Mouse (Mus musculus): ENCODE measurements at regions not wholly inside any gene's neighbourhood (a gene's known extent, or its start where the extent isn't known, plus 50 kb on each side); places are given as distances from the start of the nearest gene placed in this dataset.
"Not testable (repeated sequence)": the region's sequence is repeated elsewhere in the genome, so short reads cannot be mapped to it uniquely, and the experiment has no call there.

DNA sequence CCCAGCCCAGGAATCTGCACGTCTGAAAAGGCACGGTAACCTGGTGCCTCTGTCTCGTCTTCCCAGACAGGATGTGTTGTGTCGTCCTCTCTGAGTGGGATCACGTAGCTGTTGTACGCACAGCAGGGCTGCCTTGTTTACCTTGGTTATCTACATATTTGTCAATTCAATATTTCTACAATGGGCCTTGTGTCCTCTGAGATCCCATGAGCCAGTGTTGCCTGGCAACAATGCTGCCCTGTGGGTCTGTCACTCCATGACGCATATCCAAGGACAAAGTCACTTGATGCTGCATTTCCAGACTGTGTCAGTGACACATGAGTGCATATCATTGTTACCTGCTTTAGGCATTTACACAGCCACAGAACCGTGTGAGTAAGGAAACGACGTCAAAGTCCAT is 191.9 kb downstream of the Diras2 start:
- DNase-seq: no peak

DNA sequence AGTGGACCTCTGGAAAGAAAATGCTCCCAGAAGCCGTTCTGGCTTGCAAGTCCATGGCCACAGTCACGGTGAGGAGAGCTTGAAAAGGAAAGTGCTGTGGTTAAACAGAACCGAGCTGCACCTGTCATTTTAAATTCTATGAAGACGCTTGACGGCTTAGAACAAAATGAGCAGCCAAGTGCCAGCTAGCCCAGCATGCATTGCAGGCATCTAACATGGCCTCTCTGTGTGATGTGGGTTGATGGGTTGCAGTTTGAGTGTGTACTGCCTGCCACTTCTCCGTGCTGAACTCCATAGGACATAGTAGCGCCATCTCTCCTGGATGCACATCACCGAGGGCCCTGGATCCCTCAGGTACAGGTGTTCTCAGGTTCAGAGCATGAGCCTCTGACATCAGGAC is 189.1 kb downstream of the Diras2 start:
- no peak for DNase-seq

DNA sequence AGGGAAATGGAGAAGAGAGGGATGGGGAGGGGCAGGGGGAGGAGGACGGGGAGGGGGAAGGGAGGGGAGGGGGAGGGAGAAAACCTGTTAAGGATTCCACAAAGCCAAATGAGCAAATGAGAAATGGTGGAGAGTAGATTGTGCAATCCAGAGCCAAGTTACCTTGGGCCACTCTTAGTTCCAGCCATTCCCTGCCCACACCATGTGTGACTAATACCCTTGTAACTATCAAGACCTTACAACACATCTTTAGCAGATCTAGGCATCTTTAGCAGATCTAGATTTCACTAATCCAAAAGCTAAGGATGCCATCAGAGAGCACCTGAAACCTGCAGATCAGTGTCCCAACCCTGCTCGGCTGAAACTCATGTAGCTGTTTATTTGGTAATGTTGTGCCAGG is 186.7 kb downstream of the Diras2 start:
- no peak for DNase-seq

DNA sequence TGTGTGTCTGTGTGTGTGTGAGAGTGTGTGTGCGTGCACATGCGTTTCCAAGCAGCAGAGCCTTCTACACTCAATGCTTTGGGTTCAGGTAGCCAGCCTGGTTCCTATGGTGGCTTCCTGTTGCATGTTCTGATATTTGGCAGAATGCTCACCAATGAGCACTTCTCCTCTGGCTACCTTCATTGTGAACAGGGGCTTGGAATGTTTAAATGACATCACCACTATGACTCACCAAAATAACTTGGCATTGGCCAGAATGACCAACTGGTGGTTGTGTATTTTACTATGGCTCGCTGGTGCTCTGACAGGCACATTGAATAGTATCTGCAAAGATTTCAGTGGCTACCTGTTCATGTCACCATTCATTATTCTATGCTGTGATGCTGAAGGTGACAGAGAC is 186.2 kb downstream of the Diras2 start:
- DNase-seq: no peak

DNA sequence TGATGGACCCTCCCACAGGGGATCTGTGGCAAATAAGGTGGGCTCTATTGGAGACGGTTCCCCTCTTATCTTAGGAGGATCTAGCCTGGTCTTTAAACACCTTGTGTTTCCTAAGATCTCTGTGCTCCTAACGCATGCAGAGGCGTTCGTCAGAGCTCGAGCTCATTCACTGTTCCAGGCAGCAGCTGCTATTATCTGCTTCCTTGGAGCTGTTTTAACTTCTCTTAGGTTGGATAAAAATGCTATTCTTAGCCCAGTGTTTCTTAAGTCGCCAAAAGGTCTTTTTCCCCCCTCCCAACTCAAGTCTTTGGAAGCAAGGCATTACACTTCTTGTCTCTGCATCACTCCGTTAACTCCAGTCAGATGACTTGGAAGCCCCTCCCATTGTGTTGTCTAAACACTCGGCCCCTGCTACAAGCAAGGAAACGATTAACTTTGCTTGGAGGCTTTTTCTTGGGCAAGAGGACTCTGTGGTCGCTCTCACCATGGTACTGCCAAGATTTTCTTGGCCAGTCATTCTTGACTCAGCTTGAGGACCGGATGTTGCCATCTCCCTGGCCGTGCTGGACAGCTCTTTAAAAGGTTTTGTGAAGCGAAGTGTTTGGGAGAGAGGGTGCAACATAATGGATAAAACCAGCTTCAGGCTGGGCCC is 185.6 kb downstream of the Diras2 start:
- peak in 1 of 2 experiments; percentile 38 for DNase-seq

DNA sequence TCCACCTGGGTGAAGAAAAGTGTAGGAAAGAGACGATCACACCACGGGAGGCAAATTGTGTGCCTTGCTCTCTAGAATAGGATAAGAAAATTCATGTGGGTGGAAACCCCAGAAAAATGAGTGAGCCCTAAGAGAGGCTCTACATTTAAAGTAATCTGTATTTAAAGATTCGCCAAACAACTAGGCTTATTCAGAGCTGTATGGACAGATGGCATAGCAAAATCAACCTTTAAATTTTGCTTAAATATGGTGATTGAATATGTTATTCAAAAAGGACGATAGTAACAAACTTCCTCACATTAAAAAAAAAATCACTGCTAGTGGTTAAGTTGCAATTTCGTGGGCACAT is 185.1 kb downstream of the Diras2 start:
- DNase-seq: no peak

DNA sequence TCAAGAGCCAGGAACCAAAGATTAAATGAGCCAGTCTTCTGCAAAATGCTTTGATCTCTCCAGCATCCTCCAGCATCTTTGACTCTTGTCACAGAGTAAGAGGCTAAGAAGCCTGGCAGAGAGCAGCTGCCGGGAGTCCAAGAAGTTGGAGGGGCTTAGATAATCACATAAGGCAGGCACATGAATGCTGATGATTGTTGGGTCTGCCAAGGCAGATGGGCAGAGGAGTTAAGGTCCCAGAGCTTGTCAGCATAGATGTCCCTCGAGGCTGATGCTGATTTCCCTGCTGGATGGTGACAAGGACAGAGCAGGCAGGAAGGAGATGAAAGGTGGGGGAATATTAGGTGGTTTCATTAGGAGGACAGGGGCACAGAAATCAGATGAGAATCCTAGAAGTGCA is 183.4 kb downstream of the Diras2 start:
- DNase-seq: no peak

DNA sequence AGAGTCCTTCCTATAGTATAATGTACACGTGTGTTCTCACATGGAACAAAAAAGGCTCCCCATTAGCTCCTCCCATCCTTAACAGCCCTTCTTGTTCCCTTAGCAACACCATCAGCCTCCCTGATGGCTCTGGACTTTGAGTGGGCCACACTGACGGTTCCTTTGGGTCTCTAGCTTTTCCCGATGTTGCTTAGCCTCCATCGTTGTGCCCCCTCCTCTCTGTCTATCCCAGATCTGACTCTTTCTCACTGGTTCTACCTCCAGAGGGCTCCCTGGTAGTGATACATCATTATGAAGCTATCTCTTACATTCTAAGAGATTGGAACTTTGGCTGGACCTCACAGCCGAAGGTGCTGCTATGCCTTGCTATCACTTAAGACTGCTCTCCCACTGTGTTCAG is 181.5 kb downstream of the Diras2 start:
- no peak for DNase-seq

DNA sequence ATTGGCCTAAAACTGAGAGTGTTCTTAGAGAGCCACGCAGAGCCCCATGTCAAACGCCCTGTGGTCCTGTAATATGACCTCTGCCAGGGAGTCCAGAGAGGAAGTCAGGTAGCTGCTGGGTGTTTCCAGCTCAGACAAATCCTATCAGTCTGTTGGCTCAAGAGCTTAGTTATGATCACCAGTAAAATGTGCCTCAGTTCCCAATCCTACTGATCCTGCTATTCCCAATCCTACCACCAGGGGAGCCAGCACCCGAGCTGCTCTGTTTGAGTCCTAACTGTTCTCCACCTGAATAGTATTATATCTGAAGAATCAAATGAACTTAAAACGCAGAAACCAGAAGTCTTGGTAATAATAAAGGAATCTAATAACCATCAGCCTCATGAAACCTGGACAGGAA is 178.5 kb downstream of the Diras2 start:
- DNase-seq: peak; percentile 38 to 54

DNA sequence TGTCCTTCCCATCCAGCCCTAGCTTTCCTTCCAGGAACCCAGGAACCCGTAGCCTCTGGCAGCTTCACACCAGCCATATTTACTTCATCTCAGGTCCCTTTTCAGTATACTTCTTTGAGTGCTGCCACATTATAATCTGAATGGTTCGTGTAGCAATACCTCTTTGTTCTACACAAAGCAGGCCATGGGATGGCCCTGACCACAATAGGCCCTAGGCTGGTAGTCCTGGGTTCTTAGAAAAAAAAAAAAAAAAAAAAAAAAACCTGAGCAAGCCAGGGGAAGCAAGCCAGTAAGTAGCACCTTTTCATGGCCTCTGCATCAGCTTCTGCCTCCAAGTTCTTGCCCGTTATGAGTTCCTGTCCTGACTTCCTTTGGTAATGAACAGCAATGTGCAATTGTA is 177.6 kb downstream of the Diras2 start:
- no peak for DNase-seq

DNA sequence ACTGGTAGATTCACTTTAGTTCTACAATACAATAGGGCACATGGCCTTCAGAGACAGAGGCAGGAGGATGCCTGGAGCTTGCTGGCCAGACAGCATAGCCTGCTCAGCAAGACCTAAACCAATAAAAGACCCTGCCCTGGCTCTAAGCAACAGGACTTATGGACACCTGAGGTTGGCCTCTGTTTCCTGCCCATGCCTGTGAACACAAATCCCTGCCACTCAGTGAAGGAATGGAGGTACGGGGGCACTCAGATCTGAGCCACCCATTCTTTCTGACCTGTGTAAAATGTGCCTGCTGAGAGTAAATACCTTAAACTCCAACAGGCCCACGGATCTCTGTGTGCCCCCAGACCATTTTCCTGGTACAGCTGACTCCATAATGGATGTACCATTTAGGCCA is 177.1 kb downstream of the Diras2 start:
- DNase-seq: no peak

DNA sequence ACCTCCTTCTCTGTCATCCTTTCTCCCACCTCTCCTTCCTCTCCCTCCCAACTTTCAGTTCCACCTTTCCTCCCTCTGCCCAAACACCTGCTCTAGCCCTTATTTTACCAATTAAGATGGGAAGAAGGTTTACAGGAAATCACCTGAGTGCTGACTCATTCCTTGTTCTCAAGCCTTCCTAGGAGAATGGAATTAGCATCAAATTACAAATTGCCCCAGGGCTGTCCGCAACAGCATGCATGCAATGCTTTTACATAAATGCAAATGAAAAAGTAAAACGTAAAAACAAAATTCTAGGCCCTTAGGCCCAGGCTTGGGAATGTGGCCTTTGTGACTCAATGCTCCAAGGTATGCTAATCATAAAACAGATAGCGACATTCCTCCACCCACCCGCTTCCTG is 175.2 kb downstream of the Diras2 start:
- DNase-seq: not testable (repeated sequence)

DNA sequence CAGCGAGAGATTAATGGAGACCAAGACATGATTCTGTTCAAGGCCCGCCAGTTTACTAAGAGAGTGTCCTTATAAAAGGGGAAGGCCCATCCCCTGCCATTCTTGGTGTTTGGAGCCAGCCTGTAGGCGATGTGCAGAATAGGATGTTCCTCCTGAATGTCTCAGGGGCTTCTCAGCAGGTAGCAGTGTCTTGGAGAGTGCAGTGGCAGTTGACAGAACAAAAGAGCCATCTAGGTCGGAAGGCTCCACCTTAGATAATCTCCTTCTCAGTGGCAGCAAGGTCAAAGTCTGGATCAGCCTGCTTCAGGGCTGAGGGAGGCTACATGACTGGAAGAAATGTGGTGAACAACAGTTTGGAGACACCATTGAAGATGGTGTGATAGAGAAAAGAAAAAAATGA is 171.7 kb downstream of the Diras2 start:
- not testable (repeated sequence) for DNase-seq

DNA sequence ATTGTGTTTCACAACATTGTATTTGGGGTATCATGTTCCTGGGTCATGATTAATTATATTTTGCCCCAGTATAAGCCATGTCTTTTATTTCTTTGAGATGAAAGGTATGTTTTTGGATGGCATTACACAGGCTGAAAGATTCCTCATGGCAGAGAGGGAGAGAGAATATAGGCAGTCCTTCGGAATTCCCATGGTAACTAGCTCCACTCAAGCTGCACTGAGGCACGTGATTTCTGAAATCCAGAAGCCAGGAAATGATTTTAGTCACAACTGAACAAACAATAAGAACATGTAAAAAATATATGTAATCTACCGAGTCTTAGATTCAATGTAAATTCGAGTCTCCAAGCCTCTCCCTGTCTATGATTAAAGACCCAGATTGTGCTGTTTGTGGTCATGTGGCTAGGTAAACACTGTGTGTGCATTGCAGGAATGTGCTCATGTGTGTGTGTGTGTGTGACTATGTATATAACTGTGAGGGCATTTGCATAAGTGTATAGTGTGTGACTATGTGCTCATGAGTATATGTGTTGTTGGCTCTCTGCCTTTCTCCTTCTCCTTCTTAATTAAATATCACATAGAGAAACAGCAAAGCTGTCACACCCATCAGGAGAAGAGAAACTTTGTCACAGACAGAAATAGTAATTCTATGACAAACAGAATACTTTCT is 169.8 kb downstream of the Diras2 start:
- DNase-seq: no peak

DNA sequence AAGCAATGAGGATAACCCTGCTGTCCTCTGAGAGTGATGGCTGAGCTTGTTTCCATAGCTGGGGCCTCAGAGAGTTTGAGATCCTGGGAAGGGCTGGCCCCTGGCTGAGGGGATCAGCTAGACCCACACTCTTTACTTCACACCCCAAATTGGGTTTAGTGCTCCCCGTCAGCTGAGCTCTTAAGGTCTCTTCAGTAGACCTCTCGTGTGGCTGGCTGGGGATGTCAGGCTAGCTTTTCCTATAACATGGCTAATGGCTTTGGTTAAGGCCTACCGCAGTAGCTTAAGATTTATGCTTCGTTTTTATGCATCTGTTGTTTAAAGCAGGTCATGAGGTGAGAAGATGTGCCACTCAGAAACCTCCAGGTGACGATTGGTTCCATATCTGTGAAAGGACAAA is 168.8 kb downstream of the Diras2 start:
- DNase-seq: no peak

DNA sequence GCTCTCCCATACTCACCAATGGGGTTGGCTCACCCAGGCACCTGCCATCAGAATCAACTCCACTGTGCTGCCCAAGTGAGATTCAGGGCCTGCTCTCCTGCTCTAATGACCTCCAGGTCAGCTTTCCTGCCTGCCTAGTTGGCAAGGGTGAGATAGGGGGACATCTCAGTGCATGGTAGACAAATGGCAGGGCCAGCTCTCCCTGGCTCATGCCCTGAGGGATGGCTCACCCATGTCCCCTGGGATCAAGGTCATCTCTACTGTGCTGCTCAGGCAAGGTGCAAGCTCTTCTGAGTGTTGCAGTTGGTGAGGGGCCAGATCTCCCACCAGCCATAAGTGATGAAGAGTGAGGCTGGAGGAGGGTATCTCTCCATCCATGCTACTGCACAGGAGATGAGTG is 161.2 kb downstream of the Diras2 start:
- DNase-seq: no peak

DNA sequence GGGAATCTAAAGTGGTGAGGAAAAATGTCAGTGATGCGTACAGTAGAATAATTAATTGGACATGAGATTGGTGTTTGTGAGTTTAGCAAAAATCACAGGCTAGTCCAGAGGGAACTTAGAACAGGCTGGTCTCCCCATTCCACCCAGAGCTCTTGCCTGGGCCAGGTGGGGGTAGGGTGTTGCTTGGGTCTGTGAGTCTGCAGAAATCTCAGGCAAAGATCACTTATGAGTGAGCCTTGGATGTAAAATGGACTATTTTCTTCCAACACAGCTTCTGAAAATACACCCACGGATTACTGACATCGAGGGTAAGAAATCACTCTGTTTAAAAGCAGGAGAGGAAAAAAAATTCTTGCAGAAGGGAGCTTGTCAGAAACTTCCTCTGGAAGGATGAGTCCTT is 159.1 kb downstream of the Diras2 start:
- DNase-seq: no peak

DNA sequence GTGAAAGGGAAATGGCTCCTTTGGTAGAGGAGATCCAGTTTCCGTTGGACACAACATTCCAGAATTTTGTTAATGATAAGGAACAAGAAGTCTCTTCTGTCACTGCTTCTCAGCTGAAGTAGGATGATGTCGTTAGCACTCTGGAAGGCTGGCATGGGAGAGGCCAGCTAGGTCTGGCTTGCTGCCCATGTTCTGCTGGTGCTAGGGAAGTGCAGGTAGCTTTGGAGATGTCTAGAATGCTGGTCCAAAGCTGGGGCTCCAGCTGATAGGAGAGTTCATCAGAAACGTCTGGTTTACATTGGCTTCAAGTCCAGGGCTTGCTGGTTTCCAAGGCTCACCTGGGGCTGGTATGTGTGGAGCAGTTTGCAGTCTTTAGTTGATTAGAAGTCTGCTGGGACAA is 156.3 kb downstream of the Diras2 start:
- DNase-seq: peak; percentile 55 to 59

DNA sequence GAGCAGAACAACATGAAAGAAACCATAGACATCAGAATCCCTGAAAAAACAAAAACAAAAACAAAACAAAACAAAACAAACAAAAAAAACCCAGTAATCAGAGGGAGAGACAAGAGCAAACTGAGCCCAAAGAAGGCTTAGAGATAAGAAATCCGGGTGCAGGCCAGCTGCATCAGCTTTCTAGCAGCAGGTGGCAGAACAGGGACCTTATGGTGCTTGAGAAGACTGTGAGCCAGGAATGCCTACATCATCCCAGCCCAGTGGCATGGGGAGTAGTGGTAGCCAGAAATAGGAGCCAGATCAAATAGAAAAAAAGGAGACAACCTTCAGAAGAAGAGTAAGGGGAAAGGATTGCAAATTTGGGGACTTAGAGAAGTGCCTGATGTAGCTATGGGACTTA is 152.8 kb downstream of the Diras2 start:
- DNase-seq: peak; percentile 50 to 57

DNA sequence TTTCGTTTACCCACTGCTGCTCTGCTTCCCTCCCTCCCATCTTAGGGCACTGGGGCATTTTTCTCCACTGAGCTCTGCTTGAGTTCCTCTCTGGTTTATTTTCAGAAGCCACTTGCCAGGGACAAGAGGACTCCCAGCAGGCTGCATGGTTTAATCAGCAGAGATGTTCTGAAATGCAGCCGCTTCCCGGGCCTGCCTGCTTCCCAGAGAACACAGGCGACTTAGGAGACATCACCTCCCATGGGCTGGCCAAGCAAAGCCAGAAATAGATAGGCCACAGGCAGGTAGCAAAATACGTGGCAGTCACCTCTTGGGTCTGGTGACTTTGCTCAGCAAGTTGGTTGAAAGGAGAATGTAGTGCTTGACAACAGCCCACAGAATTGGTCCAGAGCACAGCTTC is 141.8 kb downstream of the Diras2 start:
- peak; percentile 29 to 43 for DNase-seq

DNA sequence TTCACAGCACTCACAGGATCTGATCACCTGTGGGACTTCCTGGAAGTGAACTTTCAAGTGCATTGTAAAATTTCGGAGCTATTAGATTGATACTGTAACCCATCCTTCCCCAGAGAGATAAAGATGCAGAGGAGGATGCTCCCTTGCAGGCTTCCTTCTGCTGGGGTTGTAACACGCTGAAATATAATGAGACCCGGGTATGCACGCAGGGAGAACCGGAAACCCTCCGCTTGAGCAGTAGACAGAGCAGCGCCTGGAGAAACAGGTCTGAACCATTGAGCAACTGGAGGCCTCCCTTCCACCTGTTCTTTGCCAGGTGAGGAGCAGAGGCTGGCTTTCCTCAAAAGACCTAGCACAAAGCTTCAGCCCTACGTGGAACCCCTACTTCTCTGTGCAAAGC is 135.3 kb downstream of the Diras2 start:
- DNase-seq: no peak

DNA sequence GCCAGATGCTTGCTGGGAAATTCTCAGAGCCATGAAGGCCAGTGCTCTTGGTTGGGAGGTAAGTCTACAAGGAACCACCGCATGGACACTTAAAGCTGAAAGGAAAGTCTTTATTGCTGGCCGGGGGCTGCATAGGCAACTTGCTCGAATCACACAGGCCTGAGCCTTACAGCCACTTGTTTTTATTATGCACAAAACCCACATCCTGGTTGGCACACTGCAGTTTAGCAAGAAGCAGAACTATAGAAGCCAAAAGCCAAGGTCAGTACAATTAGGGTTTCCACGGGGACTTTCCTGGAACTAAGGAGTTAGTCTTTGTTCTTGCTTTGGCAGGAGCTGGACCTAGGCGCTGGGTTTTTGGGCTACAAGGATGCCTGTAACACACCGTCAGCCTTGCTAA is 132.7 kb downstream of the Diras2 start:
- DNase-seq: no peak

DNA sequence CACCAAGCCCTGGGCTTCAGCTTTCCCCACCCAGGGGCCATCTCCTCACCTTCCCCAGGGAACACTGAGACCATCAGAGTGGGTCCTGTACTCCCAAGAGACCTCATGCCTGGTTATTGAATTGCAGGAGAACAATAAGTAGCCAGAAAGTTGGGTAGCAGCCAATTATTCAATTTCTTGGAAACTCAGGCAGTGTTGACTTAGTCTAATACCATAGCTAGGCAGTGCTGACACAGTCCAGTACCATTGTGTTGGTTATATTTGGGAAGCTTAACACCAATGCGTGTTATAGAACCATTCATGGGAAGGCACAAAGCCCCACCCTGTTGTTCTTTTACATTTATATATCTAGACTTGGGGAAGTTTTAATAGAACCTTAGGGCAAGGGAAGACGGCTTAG is 131.9 kb downstream of the Diras2 start:
- no peak for DNase-seq

DNA sequence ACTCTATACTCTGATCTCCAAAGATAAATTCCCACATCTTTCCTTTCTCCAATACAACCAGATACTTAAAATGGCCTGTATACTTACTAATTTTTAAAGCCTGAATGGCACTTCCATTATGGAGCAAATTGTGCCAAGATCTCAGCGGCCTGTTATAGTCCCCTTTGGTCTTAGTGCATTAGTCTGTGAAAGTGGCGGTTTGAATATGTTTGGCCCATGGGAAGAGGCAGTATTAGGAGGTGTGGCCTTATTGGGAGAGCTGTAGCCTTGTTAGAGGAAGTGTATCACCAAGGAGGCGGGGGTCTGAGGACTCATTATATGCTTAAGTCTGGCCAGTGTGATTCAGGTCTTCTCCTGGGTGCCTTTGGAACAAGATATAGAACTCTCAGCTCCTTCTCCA is 127.3 kb downstream of the Diras2 start:
- no peak for DNase-seq

DNA sequence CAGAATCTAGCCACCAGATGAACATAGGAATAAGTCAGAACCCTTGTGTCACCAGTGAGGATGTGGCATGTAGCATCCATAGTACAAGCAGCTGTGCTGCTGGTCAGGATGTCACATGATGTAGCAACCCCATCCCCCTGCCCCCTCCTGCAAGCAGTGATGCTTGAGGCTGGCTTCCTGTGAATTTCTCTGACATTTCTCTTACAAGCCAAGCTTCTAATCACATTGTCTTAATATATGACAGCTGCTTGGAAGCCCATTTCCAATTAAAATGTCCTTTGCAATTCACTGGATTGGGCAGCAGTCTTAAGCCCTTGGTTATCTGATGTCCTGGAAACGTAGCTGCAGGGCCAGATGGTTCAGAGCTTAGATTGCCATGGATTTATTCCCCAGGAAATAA is 114.8 kb downstream of the Diras2 start:
- DNase-seq: peak in 1 of 2 experiments; percentile 6
